Mouse (Mus musculus) limb, embryonic 14.5 days (tissue): ENCODE results near the gene Celf2. TPM values are rescaled to one million over a fixed set of nuclear protein-coding genes. Genes with fewer than 3 reads are reported as not detected.
A peak's percentile ranks its signal among the peaks of the same experiment; 100 is the strongest.
"Not testable (repeated sequence)": the region's sequence is repeated elsewhere in the genome, so short reads cannot be mapped to it uniquely, and the experiment has no call there.

ENCODE experiments used
- ATAC-seq: fragments of 200-750 bp; cut with Nextera tagmentation; 2 replicates; pipeline ENCODE4 v1.8.0; 2017; ENCODE audit warnings: low read depth, moderate number of reproducible peaks, moderate TSS enrichment; ENCODE audit not compliant: low FRiP score
- DNase-seq: peaks from one replicate; pipeline ENCODE4 v3.0.0-alpha.2; 2015; ENCODE audit warnings: low spot score
- H3K27ac ChIP-seq: fragments of 300-500 bp; sonication (generic); replicated peaks from 2 replicates; pipeline ENCODE4 v1.5.1; 2014; ENCODE audit warnings: low read depth, mild to moderate bottlenecking, low read length, moderate library complexity, mixed read lengths
- H3K27me3 ChIP-seq: fragments of 300-500 bp; sonication (generic); 2 replicates; pipeline ENCODE4 v1.6.1; 2014; ENCODE audit warnings: low read length, mixed read lengths; ENCODE audit not compliant: control insufficient read depth, insufficient read depth
- H3K36me3 ChIP-seq: fragments of 300-500 bp; sonication (generic); 2 replicates; pipeline ENCODE4 v1.6.1; 2014; ENCODE audit warnings: mild to moderate bottlenecking, low read length, moderate library complexity, mixed read lengths; ENCODE audit not compliant: control insufficient read depth, insufficient read depth
- H3K4me1 ChIP-seq: fragments of 300-500 bp; sonication (generic); 2 replicates; pipeline ENCODE4 v1.6.1; 2014; ENCODE audit warnings: antibody characterized with exemption, low read length, mixed read lengths; ENCODE audit not compliant: control insufficient read depth, insufficient read depth
- H3K4me2 ChIP-seq: fragments of 300-500 bp; sonication (generic); replicated peaks from 2 replicates; pipeline ENCODE4 v1.6.1; 2014; ENCODE audit warnings: low read depth, mild to moderate bottlenecking, low read length, moderate library complexity; ENCODE audit not compliant: severe bottlenecking
- H3K4me3 ChIP-seq: fragments of 300-500 bp; sonication (generic); replicated peaks from 2 replicates; pipeline ENCODE4 v1.5.1; 2014; ENCODE audit warnings: low read length
- H3K9ac ChIP-seq: fragments of 300-500 bp; sonication (generic); 2 replicates; pipeline ENCODE4 v1.6.1; 2014; ENCODE audit warnings: mild to moderate bottlenecking, low read depth, low read length, moderate library complexity; ENCODE audit not compliant: severe bottlenecking
- H3K9me3 ChIP-seq: fragments of 300-500 bp; sonication (generic); 2 replicates; pipeline ENCODE4 v1.6.1; 2016; ENCODE audit warnings: low read length; ENCODE audit not compliant: control insufficient read depth
- POLR2A ChIP-seq: fragments of 200-500 bp; IDR thresholded peaks from 2 replicates; pipeline ENCODE4 v1.8.0; 2012; ENCODE audit warnings: inconsistent platforms, mild to moderate bottlenecking, moderate library complexity, borderline replicate concordance; ENCODE audit not compliant: insufficient read depth, insufficient read length; ENCODE audit errors: extremely low read depth
- WGBS: fragments of 180-500 bp; shearing (Covaris S2); extraction: QIAGEN DNeasy Blood & Tissue Kit; methylation state at CpG from one replicate; pipeline ENCODE4 v1.1.7; 2014; 5-methylcytosine and 5-hydroxymethylcytosine counted together
- polyA plus RNA-seq, 2 experiments: library from polyadenylated mRNA; depleted of rRNA in 1 of 2; stranded (reverse) in 1 of 2; unstranded in 1 of 2; fragments of >200 nt; fragmentation: Nextera tagmentation in 1 of 2; extraction: Ambion mirVana in 1 of 2; gene quantifications; 2 replicates each; pipeline versions ENCODE4 v1.2.1 to v1.2.3; 2012 to 2014

Celf2 gene
- polyA plus RNA-seq, 2 experiments, result 55.3 to 75.1 TPM

GRCm38 (mm10) chr2:7270051-7270450 lies 239.3 kb downstream of the Celf2 start:
- DNase-seq (no peak), ATAC-seq (no peak)
- no peak overlapping the region for H3K4me3 ChIP-seq
- H3K9ac ChIP-seq, result no peak overlapping the region
- no peak overlapping the region for H3K4me2 ChIP-seq
- no peaks in the 10 kb centered on the region for H3K27me3 ChIP-seq
- 80% methylated on average over 7 of the region's 7 CpGs for WGBS
- H3K9me3 ChIP-seq, result no peaks in the 10 kb centered on the region
- no peaks in the 10 kb centered on the region for H3K36me3 ChIP-seq
- H3K27ac ChIP-seq, result no peak overlapping the region
- H3K4me1 ChIP-seq, result no peaks in the 10 kb centered on the region
- no peak for TF ChIP-seq POLR2A

GRCm38 (mm10) chr2:7267166-7267565 lies 242.2 kb downstream of the Celf2 start:
- no peaks in the 10 kb centered on the region for H3K9me3 ChIP-seq
- DNase-seq (no peak), ATAC-seq (no peak)
- no peak overlapping the region for H3K4me3 ChIP-seq
- TF ChIP-seq POLR2A, result no peak
- no peaks in the 10 kb centered on the region for H3K4me1 ChIP-seq
- H3K27me3 ChIP-seq, result no peaks in the 10 kb centered on the region
- no peak overlapping the region for H3K4me2 ChIP-seq
- no peak overlapping the region for H3K27ac ChIP-seq
- no peak overlapping the region for H3K9ac ChIP-seq
- WGBS, result 77% methylated on average over 4 of the region's 4 CpGs
- no peaks in the 10 kb centered on the region for H3K36me3 ChIP-seq

- not testable (repeated sequence) for H3K36me3 ChIP-seq, H3K4me2 ChIP-seq, DNase-seq, H3K27ac ChIP-seq, H3K4me1 ChIP-seq, ATAC-seq, H3K4me3 ChIP-seq, H3K9ac ChIP-seq, H3K27me3 ChIP-seq, H3K9me3 ChIP-seq
These were observed 246.7 kb downstream of the Celf2 start for GRCm38 (mm10) chr2:7262668-7263067.

- no peak overlapping the region for H3K27ac ChIP-seq
- H3K27me3 ChIP-seq, result no peaks in the 10 kb centered on the region
- peak; percentile 44 for DNase-seq
- no peak for ATAC-seq
- WGBS, result 75% methylated on average over 4 of the region's 4 CpGs
- no peak overlapping the region for H3K4me3 ChIP-seq
- no peaks in the 10 kb centered on the region for H3K4me1 ChIP-seq
- H3K9me3 ChIP-seq, result no peaks in the 10 kb centered on the region
- H3K9ac ChIP-seq, result no peak overlapping the region
- no peak for TF ChIP-seq POLR2A
- no peak overlapping the region for H3K4me2 ChIP-seq
- H3K36me3 ChIP-seq, result no peaks in the 10 kb centered on the region
These were observed 249.2 kb downstream of the Celf2 start for GRCm38 (mm10) chr2:7260186-7260585.

GRCm38 (mm10) chr2:7259616-7260015 lies 249.7 kb downstream of the Celf2 start:
- WGBS, result 64% methylated on average over 4 of the region's 4 CpGs
- H3K4me2 ChIP-seq, result no peak overlapping the region
- no peak overlapping the region for H3K9ac ChIP-seq
- H3K27ac ChIP-seq, result no peak overlapping the region
- no peaks in the 10 kb centered on the region for H3K9me3 ChIP-seq
- no peak for ATAC-seq
- H3K4me3 ChIP-seq, result no peak overlapping the region
- no peaks in the 10 kb centered on the region for H3K36me3 ChIP-seq
- no peak for TF ChIP-seq POLR2A
- no peaks in the 10 kb centered on the region for H3K4me1 ChIP-seq
- no peaks in the 10 kb centered on the region for H3K27me3 ChIP-seq
- DNase-seq, result no peak

- 95% methylated on average over 1 of the region's 1 CpGs for WGBS
- no peak overlapping the region for H3K27ac ChIP-seq
- H3K9me3 ChIP-seq, result no peaks in the 10 kb centered on the region
- ATAC-seq (no peak), DNase-seq (no peak)
- H3K4me1 ChIP-seq, result no peaks in the 10 kb centered on the region
- no peak overlapping the region for H3K9ac ChIP-seq
- H3K4me2 ChIP-seq, result no peak overlapping the region
- H3K36me3 ChIP-seq, result no peaks in the 10 kb centered on the region
- TF ChIP-seq POLR2A, result no peak
- no peak overlapping the region for H3K4me3 ChIP-seq
- no peaks in the 10 kb centered on the region for H3K27me3 ChIP-seq
These were observed 253.3 kb downstream of the Celf2 start for GRCm38 (mm10) chr2:7256023-7256422.
